Mouse (Mus musculus): ENCODE results near the gene Tnfaip3.
A peak's percentile ranks its signal among the peaks of the same experiment; 100 is the strongest.

Gene Tnfaip3

DNA sequence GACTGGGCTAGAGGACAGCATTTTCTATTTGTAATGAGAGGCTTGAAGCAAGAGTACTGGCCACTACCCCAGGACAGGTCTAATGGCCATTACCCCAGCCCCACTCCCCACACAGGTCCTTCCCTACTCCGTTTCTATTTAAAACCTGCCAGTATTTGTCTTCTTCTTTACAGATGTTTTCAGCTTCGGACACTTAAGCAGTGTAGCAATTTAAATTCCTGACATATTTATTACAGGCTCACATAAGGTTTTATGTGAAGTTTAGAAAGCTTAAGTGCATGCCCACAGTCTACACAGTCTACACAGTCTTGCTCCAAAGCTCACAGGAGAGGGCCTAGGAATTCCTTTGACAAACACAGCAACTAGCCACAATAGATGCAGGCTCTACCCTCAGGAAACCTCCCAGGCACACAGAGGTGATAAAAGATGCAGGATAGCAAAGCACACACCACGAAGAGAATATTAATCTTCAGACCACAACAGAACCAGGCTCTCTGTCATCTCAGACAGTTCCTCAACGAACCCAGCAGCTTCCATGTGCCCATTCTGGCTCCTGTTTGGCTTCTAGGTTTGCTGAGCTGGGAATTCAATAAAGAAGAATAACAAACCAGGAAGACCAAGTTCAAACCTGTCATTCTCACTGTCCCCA, 1.5 kb upstream of the Tnfaip3 start:
- no peak for DNase-seq (ENCODE audit: low read depth, low spot score)

DNA sequence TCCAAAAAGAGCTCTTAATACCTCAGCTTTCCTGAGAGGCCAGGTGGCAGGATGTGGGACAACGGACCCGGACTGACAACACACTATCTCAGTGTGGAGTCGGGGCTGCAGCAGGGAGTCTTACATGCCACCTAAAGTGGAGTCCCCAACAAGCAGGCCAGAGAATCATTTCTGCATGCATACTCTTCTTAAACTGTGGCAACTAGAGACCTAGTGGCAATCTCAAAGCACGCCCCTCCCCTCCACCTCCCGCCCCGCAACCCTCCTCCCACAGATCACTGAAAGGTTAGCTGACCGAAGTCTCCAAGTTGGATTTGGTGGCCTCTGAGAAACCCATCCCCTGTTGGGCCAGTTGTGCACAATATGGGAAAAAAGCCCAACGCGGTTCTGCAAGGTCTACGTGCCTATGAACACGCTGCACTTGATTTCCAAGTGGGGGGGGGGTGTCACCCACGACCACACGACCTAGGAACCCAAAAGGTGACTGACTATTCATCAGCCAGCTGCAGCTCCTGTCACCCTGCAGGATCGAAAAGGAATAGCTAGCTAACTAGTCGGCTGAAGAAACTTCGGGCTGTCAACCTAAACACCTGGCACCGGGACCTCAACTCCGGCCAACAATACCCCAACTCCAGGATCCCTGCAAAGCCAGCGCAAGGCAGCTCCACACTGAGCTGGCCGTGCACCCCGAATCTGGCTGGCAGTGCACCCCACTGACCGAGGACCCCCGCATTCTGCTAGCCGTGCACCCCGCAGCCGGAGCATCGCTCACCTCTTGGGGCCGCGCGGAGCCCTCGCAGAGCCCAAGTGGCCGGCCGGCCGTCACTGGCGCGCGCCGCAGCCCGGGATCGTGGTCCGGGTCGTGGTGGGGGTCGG, 838 bp downstream of the Tnfaip3 start:
- peak; percentile 69 for DNase-seq (ENCODE audit: low read depth, low spot score)

GRCm38 (mm10) chr10:19013351-19013750, 2.1 kb downstream of the Tnfaip3 start:
- DNase-seq (ENCODE audit: low read depth, low spot score) = no peak

DNA sequence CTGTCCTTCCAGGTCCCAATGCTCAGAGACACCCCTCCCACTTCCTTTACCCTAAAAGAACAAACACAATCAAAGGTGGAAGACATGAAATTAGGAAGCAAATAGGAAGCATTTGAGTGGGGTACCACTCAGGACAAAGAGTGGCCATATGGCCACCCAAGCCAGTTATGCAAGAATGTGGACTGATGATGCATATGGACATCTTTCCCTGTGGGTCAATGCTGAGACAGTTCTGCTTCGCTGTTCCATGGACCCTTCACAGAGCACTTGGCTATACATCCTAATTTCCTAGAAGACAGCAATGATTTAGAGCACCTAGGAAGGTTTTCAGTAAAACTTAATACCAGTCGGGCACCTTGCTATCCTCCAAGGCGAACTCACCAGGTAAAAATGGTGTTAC, 2.8 kb downstream of the Tnfaip3 start:
- DNase-seq (ENCODE audit: low read depth, low spot score) = no peak

DNA sequence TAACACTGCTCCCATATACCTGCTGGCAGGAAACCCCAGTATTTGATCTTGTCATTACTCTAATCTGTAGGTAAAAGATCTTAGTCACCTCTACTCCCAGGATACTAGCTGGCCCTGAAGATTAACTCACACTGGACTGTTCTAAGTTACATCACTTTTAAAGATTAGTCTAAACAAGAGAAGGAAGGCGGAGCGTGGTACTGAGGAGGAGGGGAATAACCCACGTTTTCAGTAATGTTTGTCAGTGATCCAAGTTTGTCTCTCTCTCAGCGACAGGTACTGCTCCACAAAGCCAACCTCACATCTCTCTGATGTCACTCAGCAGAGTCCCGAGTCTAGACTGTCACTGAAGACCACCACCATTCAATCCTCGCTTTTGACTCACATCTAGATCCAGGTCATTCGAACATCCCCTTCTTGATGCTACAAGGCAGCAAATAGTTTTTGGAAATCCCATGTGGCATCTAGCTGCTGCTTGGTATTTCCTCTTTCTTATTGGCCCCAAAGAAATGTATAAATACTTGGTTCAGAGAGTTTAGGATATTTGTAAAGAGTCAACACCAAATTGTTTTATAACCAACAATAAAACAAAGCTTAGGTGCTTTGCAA, 3.5 kb downstream of the Tnfaip3 start:
- no peak for DNase-seq (ENCODE audit: low read depth, low spot score)

GRCm38 (mm10) chr10:19010414-19010813, 5.0 kb downstream of the Tnfaip3 start:
- DNase-seq (ENCODE audit: low read depth, low spot score) = no peak

- DNase-seq (ENCODE audit: low read depth, low spot score) = peak; percentile 72
Measured at GRCm38 (mm10) chr10:19009186-19009672, 6.2 kb downstream of the Tnfaip3 start.

DNA sequence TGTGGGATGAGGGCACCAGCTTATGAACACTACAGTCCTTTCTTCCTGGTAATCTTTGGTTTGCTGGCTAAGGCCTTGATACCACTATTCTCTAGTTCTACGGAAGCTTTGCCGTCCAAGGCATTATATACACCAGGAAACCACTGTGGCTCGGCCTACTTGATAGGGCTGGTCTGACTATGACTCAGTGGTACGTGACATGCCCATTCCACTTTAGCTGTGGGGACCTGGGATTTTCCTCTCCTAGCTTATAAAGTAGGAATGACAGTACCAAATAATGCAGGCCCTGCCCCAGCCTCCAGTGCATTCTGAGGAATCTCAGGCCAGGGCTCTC, 6.9 kb downstream of the Tnfaip3 start:
- no peak for DNase-seq (ENCODE audit: low read depth, low spot score)

GRCm38 (mm10) chr10:19007897-19008606, 7.4 kb downstream of the Tnfaip3 start:
- DNase-seq (ENCODE audit: low read depth, low spot score) = no peak

- DNase-seq (ENCODE audit: low read depth, low spot score) = no peak
Measured at GRCm38 (mm10) chr10:19002091-19002785, 13.2 kb downstream of the Tnfaip3 start.

DNA sequence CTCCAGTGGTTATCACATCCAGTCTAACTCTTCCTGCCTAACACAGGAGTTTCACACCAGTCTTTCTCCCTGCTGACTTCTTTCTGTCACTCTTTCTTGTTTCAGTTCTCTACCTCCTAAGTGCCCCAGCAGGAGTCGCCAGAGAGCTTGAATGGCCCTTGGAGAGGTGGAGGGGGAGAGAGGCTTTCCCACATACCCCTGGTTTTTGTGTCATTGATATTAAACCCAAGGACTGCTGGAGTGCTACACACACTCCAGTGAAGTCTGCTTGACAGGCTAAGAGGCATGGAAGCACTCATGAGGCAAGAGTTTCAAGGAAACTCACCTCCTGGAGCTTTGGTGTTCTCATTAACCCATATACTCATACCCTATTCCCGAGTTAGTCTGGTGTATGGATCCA, 16.0 kb downstream of the Tnfaip3 start:
- peak; percentile 40 for DNase-seq (ENCODE audit: low read depth, low spot score)

GRCm38 (mm10) chr10:18996331-18996730, 19.1 kb downstream of the Tnfaip3 start:
- peak; percentile 80 for DNase-seq (ENCODE audit: low read depth, low spot score)

- DNase-seq (ENCODE audit: low read depth, low spot score) = no peak
Measured at GRCm38 (mm10) chr10:18995465-18996261, 19.8 kb downstream of the Tnfaip3 start.

DNA sequence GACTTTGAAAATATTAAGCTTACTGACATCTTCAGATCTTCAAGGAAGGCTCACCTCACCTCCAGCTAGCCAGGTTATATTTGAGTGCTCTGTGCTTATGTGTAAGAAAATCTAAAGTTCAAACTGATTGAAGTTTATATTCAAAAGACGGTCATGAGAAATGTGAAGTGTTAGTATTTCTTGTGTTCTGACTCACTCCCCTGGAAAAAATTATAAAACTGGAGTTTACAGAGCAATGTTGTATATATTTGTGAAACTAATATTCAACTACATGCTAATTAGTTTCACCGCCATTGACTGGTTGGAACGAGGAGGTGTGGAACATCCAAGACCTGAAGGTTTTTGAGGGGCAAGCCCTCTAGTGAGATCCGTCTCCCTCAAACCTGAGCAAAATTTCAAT, 22.5 kb downstream of the Tnfaip3 start:
- DNase-seq (ENCODE audit: low read depth, low spot score) = no peak

GRCm38 (mm10) chr10:18991057-18991456, 24.4 kb downstream of the Tnfaip3 start:
- no peak for DNase-seq (ENCODE audit: low read depth, low spot score)

- peak; percentile 68 for DNase-seq (ENCODE audit: low read depth, low spot score)
Measured at GRCm38 (mm10) chr10:18987907-18988199, 27.6 kb downstream of the Tnfaip3 start.

GRCm38 (mm10) chr10:18987046-18987906, 28.2 kb downstream of the Tnfaip3 start:
- DNase-seq (ENCODE audit: low read depth, low spot score) = peak; percentile 33

- DNase-seq (ENCODE audit: low read depth, low spot score) = no peak
Measured at GRCm38 (mm10) chr10:18985516-18985915, 29.9 kb downstream of the Tnfaip3 start.

- no peak for DNase-seq (ENCODE audit: low read depth, low spot score)
Measured at GRCm38 (mm10) chr10:18983514-18983913, 31.9 kb downstream of the Tnfaip3 start.

GRCm38 (mm10) chr10:18974486-18974885, 41.0 kb downstream of the Tnfaip3 start:
- peak; percentile 48 for DNase-seq (ENCODE audit: low read depth, low spot score)

All from 3T3-L1 (cell line).